Mouse (Mus musculus): ENCODE results near the gene Xlr4a.
"Not testable (repeated sequence)": the region's sequence is repeated elsewhere in the genome, so short reads cannot be mapped to it uniquely, and the experiment has no call there.

DNA sequence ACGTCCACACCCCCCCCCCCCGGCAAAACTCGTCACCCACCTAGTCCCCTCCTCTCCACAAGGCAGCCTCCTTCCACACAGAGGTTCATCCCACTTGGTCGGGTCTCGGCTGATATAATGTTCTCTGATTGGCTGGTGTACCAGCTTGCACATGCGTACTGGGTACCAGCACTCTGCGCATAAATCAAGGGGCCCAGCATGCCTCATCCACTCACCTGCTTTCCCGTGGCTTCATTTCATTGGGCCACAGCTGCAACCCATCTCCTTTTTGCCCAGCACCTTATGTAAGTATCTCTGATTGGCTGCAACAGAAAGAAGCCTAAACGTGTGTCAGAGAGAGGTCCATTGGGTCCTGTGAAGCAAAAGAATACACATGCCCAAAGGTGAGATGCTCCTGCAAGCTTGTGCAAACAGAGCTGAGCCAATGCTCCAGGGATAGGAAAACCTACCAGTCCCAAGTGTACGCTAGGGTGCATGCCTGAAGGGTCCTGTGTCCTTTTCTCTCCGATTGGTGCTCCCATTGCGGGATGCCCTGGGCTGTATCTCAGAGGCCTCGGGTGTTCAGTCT is 14.7 kb upstream of the Xlr4a start, which contains the start of gene Xlr3a:
- TF ChIP-seq EP300 (IDR thresholded peaks at IDR 0.05; ENCODE audit: insufficient read depth, low read depth, low read length); CTCF (IDR thresholded peaks at IDR 0.05; ENCODE audit: low read depth, low read length): not testable (repeated sequence)
